Mouse (Mus musculus): ENCODE measurements around the gene St6galnac3. TPM values are rescaled to one million over a fixed set of nuclear protein-coding genes. Genes with fewer than 3 reads are reported as not detected.

St6galnac3 gene
- total and polyA plus RNA-seq, 3 experiments = 2.2 to 5.2 (median 4.9) TPM

- H3K4me3 ChIP-seq = no peak overlapping the region
- DNase-seq = no peak
- H3K27ac ChIP-seq = no peak overlapping the region
- intact Hi-C loops (cut with DNase I) = no loop called here
- 26% methylated on average over 11 of the region's 11 CpGs for WGBS
- no peaks in the 10 kb centered on the region for H3K36me3 ChIP-seq (ENCODE audit: control insufficient read depth, insufficient read depth, low read length)
- no peak overlapping the region for H3K9ac ChIP-seq (ENCODE audit: low read depth, low read length)
- H3K4me1 ChIP-seq (ENCODE audit: control insufficient read depth, insufficient read depth, low read length) = no peaks in the 10 kb centered on the region
- no peaks in the 10 kb centered on the region for H3K27me3 ChIP-seq (ENCODE audit: control insufficient read depth, insufficient read depth, low read length)
- H3K79me2 ChIP-seq (replicated peaks; ENCODE audit: control insufficient read depth, insufficient read depth, low read length) = no peaks in the 10 kb centered on the region
- TF ChIP-seq CTCF (IDR thresholded peaks at IDR 0.05) (no peak), POLR2A (IDR thresholded peaks at IDR 0.05; ENCODE audit: insufficient read depth, low read depth, low read length) (no peak), EP300 (IDR thresholded peaks at IDR 0.05; ENCODE audit: insufficient read depth, low read depth, low read length) (no peak)
Measured at GRCm38 (mm10) chr3:153556621-153557020, 168.4 kb downstream of the St6galnac3 start.

DNA sequence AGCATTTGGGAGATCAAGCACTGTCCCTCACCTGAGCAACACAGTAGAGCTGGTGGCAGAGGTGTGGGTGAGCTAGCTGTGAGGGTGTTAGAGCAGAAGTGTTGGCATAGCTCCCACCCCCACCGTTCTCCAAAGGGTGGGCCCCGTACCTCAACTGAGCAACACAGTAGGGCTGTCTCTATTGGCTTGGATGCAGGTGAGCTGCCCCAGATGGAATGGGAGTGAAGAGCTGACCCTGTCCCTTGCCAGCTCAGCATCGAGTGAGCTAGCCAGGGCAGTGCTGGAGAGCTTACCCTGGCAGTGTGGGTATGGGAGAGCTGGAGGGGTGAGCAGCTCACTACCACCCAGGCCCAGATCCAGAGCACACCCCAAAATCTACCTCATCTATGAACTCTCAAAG lies 171.3 kb downstream of the St6galnac3 start:
- Histone ChIP-seq H3K4me3 (no peak overlapping the region), H3K9ac (ENCODE audit: low read depth, low read length) (no peak overlapping the region), H3K36me3 (ENCODE audit: control insufficient read depth, insufficient read depth, low read length) (no peaks in the 10 kb centered on the region), H3K4me1 (ENCODE audit: control insufficient read depth, insufficient read depth, low read length) (no peaks in the 10 kb centered on the region), H3K79me2 (replicated peaks; ENCODE audit: control insufficient read depth, insufficient read depth, low read length) (no peaks in the 10 kb centered on the region), H3K27me3 (ENCODE audit: control insufficient read depth, insufficient read depth, low read length) (no peaks in the 10 kb centered on the region), H3K27ac (no peak overlapping the region)
- intact Hi-C loops (cut with DNase I) = no loop called here
- whole genome bisulfite sequencing = 87% methylated on average over 3 of the region's 3 CpGs
- no peak for DNase-seq
- TF ChIP-seq CTCF (IDR thresholded peaks at IDR 0.05) (no peak), EP300 (IDR thresholded peaks at IDR 0.05; ENCODE audit: insufficient read depth, low read depth, low read length) (no peak), POLR2A (IDR thresholded peaks at IDR 0.05; ENCODE audit: insufficient read depth, low read depth, low read length) (no peak)

GRCm38 (mm10) chr3:153553226-153553625 lies 171.7 kb downstream of the St6galnac3 start:
- no peaks in the 10 kb centered on the region for H3K36me3 ChIP-seq (ENCODE audit: control insufficient read depth, insufficient read depth, low read length)
- H3K27ac ChIP-seq = no peak overlapping the region
- whole genome bisulfite sequencing = 82% methylated on average over 7 of the region's 7 CpGs
- H3K4me3 ChIP-seq = no peak overlapping the region
- intact Hi-C loops (cut with DNase I) = no loop called here
- H3K4me1 ChIP-seq (ENCODE audit: control insufficient read depth, insufficient read depth, low read length) = no peaks in the 10 kb centered on the region
- TF ChIP-seq POLR2A (IDR thresholded peaks at IDR 0.05; ENCODE audit: insufficient read depth, low read depth, low read length) = no peak
- TF ChIP-seq CTCF (IDR thresholded peaks at IDR 0.05) = no peak
- TF ChIP-seq EP300 (IDR thresholded peaks at IDR 0.05; ENCODE audit: insufficient read depth, low read depth, low read length) = no peak
- no peak for DNase-seq
- no peak overlapping the region for H3K9ac ChIP-seq (ENCODE audit: low read depth, low read length)
- no peaks in the 10 kb centered on the region for H3K79me2 ChIP-seq (replicated peaks; ENCODE audit: control insufficient read depth, insufficient read depth, low read length)
- no peaks in the 10 kb centered on the region for H3K27me3 ChIP-seq (ENCODE audit: control insufficient read depth, insufficient read depth, low read length)

GRCm38 (mm10) chr3:153546936-153547683 lies 177.9 kb downstream of the St6galnac3 start:
- intact Hi-C loops (cut with DNase I) = no loop called here
- no peak for DNase-seq
- H3K4me3 ChIP-seq = no peak overlapping the region
- no peaks in the 10 kb centered on the region for H3K27me3 ChIP-seq (ENCODE audit: control insufficient read depth, insufficient read depth, low read length)
- no peaks in the 10 kb centered on the region for H3K36me3 ChIP-seq (ENCODE audit: control insufficient read depth, insufficient read depth, low read length)
- H3K4me1 ChIP-seq (ENCODE audit: control insufficient read depth, insufficient read depth, low read length) = no peaks in the 10 kb centered on the region
- no peak for TF ChIP-seq POLR2A (IDR thresholded peaks at IDR 0.05; ENCODE audit: insufficient read depth, low read depth, low read length)
- 69% methylated on average over 7 of the region's 7 CpGs for WGBS
- H3K79me2 ChIP-seq (replicated peaks; ENCODE audit: control insufficient read depth, insufficient read depth, low read length) = no peaks in the 10 kb centered on the region
- no peak overlapping the region for H3K9ac ChIP-seq (ENCODE audit: low read depth, low read length)
- H3K27ac ChIP-seq = no peak overlapping the region

DNA sequence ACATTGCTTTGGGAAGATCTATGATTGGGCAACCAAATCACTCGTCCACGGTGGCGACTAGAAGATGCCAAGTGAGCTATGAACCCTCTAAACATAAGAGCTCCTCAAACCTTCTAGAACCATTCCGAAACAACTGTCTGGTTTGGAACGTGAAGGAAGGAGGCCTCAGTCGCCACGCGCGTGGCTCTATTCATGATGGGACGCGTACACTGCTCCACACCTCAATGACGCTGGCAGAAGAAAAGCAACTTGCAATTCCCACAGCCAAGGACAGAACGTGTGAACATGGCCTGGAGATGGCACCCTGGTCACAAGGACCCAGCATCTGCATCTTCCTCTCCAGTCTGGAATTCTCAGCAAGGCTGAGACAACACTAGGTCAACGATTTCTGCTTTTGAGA lies 185.1 kb downstream of the St6galnac3 start:
- no peak overlapping the region for H3K9ac ChIP-seq (ENCODE audit: low read depth, low read length)
- intact Hi-C loops (cut with DNase I) = no loop called here
- WGBS = 89% methylated on average over 14 of the region's 14 CpGs
- no peak for DNase-seq
- no peak overlapping the region for H3K27ac ChIP-seq
- H3K4me3 ChIP-seq = no peak overlapping the region
- H3K4me1 ChIP-seq (ENCODE audit: control insufficient read depth, insufficient read depth, low read length) = no peaks in the 10 kb centered on the region
- no peaks in the 10 kb centered on the region for H3K36me3 ChIP-seq (ENCODE audit: control insufficient read depth, insufficient read depth, low read length)
- H3K27me3 ChIP-seq (ENCODE audit: control insufficient read depth, insufficient read depth, low read length) = no peaks in the 10 kb centered on the region
- no peak for TF ChIP-seq POLR2A (IDR thresholded peaks at IDR 0.05; ENCODE audit: insufficient read depth, low read depth, low read length)
- no peak for TF ChIP-seq CTCF (IDR thresholded peaks at IDR 0.05)
- TF ChIP-seq EP300 (IDR thresholded peaks at IDR 0.05; ENCODE audit: insufficient read depth, low read depth, low read length) = no peak
- H3K79me2 ChIP-seq (replicated peaks; ENCODE audit: control insufficient read depth, insufficient read depth, low read length) = no peaks in the 10 kb centered on the region

DNA sequence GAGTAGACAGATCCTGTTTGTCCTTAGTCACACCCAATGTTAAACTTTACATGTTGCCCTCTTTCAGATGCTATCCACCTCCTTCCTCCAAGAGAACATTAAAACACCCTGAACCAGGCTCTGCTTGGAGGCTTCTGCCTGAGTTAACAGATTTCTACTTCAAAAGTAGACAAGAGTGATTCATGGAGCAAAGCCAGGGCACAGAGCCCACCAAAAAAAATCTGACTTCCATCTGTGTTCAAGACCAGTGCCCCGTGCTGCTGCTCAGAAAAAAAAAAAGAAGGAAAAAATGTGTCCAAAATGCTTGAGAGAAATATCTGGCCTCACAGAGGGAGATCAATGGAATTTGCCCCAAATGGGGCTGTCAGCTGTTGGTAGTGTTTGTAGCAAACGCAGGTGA lies 186.6 kb downstream of the St6galnac3 start:
- WGBS = 49% methylated on average over 2 of the region's 2 CpGs
- Histone ChIP-seq H3K27me3 (ENCODE audit: control insufficient read depth, insufficient read depth, low read length) (no peaks in the 10 kb centered on the region), H3K27ac (no peak overlapping the region), H3K4me1 (ENCODE audit: control insufficient read depth, insufficient read depth, low read length) (no peaks in the 10 kb centered on the region), H3K4me3 (no peak overlapping the region), H3K79me2 (replicated peaks; ENCODE audit: control insufficient read depth, insufficient read depth, low read length) (no peaks in the 10 kb centered on the region), H3K36me3 (ENCODE audit: control insufficient read depth, insufficient read depth, low read length) (no peaks in the 10 kb centered on the region), H3K9ac (ENCODE audit: low read depth, low read length) (no peak overlapping the region)
- TF ChIP-seq POLR2A (IDR thresholded peaks at IDR 0.05; ENCODE audit: insufficient read depth, low read depth, low read length) (no peak), CTCF (IDR thresholded peaks at IDR 0.05) (no peak), EP300 (IDR thresholded peaks at IDR 0.05; ENCODE audit: insufficient read depth, low read depth, low read length) (no peak)
- intact Hi-C loops (cut with DNase I) = no loop called here
- DNase-seq = no peak
